Mouse (Mus musculus): Measurements from ENCODE around the gene Gnaq. TPM values are rescaled to one million over a fixed set of nuclear protein-coding genes. Genes with fewer than 3 reads are reported as not detected.

Gene Gnaq
- total and polyA plus RNA-seq, 3 experiments, result 8.1 to 12.9 (median 8.2) TPM

- Histone ChIP-seq H3K36me3 (replicated peaks in 1 of 2; ENCODE audit: control insufficient read depth in 1 of 2, insufficient read depth in 1 of 2, low read length in 1 of 2) (peaks cover 0 to 20% of the 10 kb centered on the region in 2 experiments), H3K4me1 (ENCODE audit: control insufficient read depth in 1 of 2, insufficient read depth in 2 of 2) (peaks cover 0 to 27% of the 10 kb centered on the region in 2 experiments; a peak in 2 of 4 replicates), H3K27me3 (replicated peaks) (no peaks in the 10 kb centered on the region), H3K9me3 (replicated peaks; ENCODE audit: low read length) (no peaks in the 10 kb centered on the region), H3K27ac (ENCODE audit: insufficient read depth, low read depth) (no peak overlapping the region), H3K4me2 (ENCODE audit: insufficient read depth, low read depth, poor library complexity, severe bottlenecking) (no peak overlapping the region), H3K4me3 (replicated peaks in 1 of 3; ENCODE audit: low read depth in 2 of 3, low read length in 2 of 3, poor library complexity in 1 of 3) (no peak overlapping the region), H3K79me2 (replicated peaks; ENCODE audit: control insufficient read depth, extremely low read depth, insufficient read depth, poor library complexity, severe bottlenecking) (no peaks in the 10 kb centered on the region), H3K9ac (ENCODE audit: insufficient read depth, low read depth) (no peak overlapping the region)
- dilution Hi-C loops (cut with MboI; ENCODE audit: extremely low pct_ligation_motif_present, extremely low pct_unique_long_range_greater_than_20kb, low sequenced_read_pairs), result no loop called here
- DNase-seq (ENCODE audit: extremely low read depth), result no peak
- no peak for TF ChIP-seq MEF2A (IDR thresholded peaks at IDR 0.05; ENCODE audit: borderline replicate concordance, low read depth, low read length)
- in situ Hi-C loops (cut with MboI; ENCODE audit: low pct_ligation_motif_present, low pct_unique_long_range_greater_than_20kb, low sequenced_read_pairs), result no loop called here
Observed at GRCm38 (mm10) chr19:16176426-16176825, 43.8 kb downstream of the Gnaq start.

GRCm38 (mm10) chr19:16177139-16177727, 44.6 kb downstream of the Gnaq start:
- H3K36me3 ChIP-seq (replicated peaks in 1 of 2; ENCODE audit: control insufficient read depth in 1 of 2, insufficient read depth in 1 of 2, low read length in 1 of 2), result peaks cover 0 to 20% of the 10 kb centered on the region in 2 experiments
- H3K9me3 ChIP-seq (replicated peaks; ENCODE audit: low read length), result no peaks in the 10 kb centered on the region
- H3K9ac ChIP-seq (ENCODE audit: insufficient read depth, low read depth), result no peak overlapping the region
- no peak overlapping the region for H3K27ac ChIP-seq (ENCODE audit: insufficient read depth, low read depth)
- dilution Hi-C loops (cut with MboI; ENCODE audit: extremely low pct_ligation_motif_present, extremely low pct_unique_long_range_greater_than_20kb, low sequenced_read_pairs) (no loop called here), in situ Hi-C loops (cut with MboI; ENCODE audit: low pct_ligation_motif_present, low pct_unique_long_range_greater_than_20kb, low sequenced_read_pairs) (no loop called here)
- peaks cover 0 to 35% of the 10 kb centered on the region in 2 experiments; a peak in 2 of 4 replicates for H3K4me1 ChIP-seq (ENCODE audit: control insufficient read depth in 1 of 2, insufficient read depth in 2 of 2)
- H3K4me3 ChIP-seq (replicated peaks in 1 of 3; ENCODE audit: low read depth in 2 of 3, low read length in 2 of 3, poor library complexity in 1 of 3), result no peak overlapping the region
- H3K27me3 ChIP-seq (replicated peaks), result no peaks in the 10 kb centered on the region
- DNase-seq (ENCODE audit: extremely low read depth), result no peak
- no peak overlapping the region for H3K4me2 ChIP-seq (ENCODE audit: insufficient read depth, low read depth, poor library complexity, severe bottlenecking)
- TF ChIP-seq CHD1 (IDR thresholded peaks at IDR 0.05; ENCODE audit: low read depth, low read length) (no peak), ZNF384 (IDR thresholded peaks at IDR 0.05; ENCODE audit: low read depth, low read length) (no peak), MAX (IDR thresholded peaks at IDR 0.05; ENCODE audit: low read length) (no peak), TCF12 (IDR thresholded peaks at IDR 0.05; ENCODE audit: low read depth, low read length) (no peak), ETS1 (conservative IDR thresholded peaks at IDR 0.05; ENCODE audit: low read depth, low read length) (no peak), POLR2A (IDR thresholded peaks at IDR 0.05; ENCODE audit: low read depth, low read length) (no peak), ZKSCAN1 (IDR thresholded peaks at IDR 0.05; ENCODE audit: borderline replicate concordance, low read depth, low read length) (no peak), ZMIZ1 (IDR thresholded peaks at IDR 0.05; ENCODE audit: low read depth, low read length) (no peak), RCOR1 (conservative IDR thresholded peaks at IDR 0.05; ENCODE audit: low read depth, low read length) (no peak), MAZ (IDR thresholded peaks at IDR 0.05; ENCODE audit: low read depth, low read length) (no peak), MXI1 (IDR thresholded peaks at IDR 0.05; ENCODE audit: low read depth, low read length) (no peak), HCFC1 (IDR thresholded peaks at IDR 0.05; ENCODE audit: low read depth, low read length) (no peak), POLR2AphosphoS2 (IDR thresholded peaks at IDR 0.05; ENCODE audit: low read depth, low read length) (no peak), NRF1 (IDR thresholded peaks at IDR 0.05; ENCODE audit: low read depth, low read length) (no peak), MYC (IDR thresholded peaks at IDR 0.05; ENCODE audit: low read depth, low read length) (no peak), TBP (conservative IDR thresholded peaks at IDR 0.05; ENCODE audit: low read depth, low read length) (no peak), BHLHE40 (IDR thresholded peaks at IDR 0.05; ENCODE audit: low read depth, low read length) (no peak), NELFE (IDR thresholded peaks at IDR 0.05; ENCODE audit: low read depth, low read length) (no peak), UBTF (IDR thresholded peaks at IDR 0.05; ENCODE audit: low read depth, low read length) (no peak)
- no peaks in the 10 kb centered on the region for H3K79me2 ChIP-seq (replicated peaks; ENCODE audit: control insufficient read depth, extremely low read depth, insufficient read depth, poor library complexity, severe bottlenecking)

Measured in CH12.LX (cell line).